Mouse (Mus musculus) central nervous system, embryonic 18 days (tissue): ENCODE results near the gene Cybb. TPM values are rescaled to one million over a fixed set of nuclear protein-coding genes. Genes with fewer than 3 reads are reported as not detected.

Experiments
- polyA plus RNA-seq: library from polyadenylated mRNA; depleted of rRNA; stranded (reverse); fragments of >200 nt; gene quantifications from 2 replicates; pipeline ENCODE4 v1.2.3, GENCODE M21; 2012; rRNA removed

The Cybb gene
- 0.23 and 0.31 TPM in 2 replicates for polyA plus RNA-seq

GRCm38 (mm10) chrX:9487671-9488070 is at the start of gene Cybb:
Cybb (minus strand) TSS chrX:9487771.

Other genes with a start within 250 kb of the Cybb start
- not detected in 2 replicates for gene Gm14862, start 230.9 kb downstream of the Cybb start, polyA plus RNA-seq
- gene Xk, start 215.0 kb downstream of the Cybb start, polyA plus RNA-seq = 5.2 and 5.5 TPM in 2 replicates
- gene H2al1m, start 204.0 kb downstream of the Cybb start, polyA plus RNA-seq = 0.43 and 0.44 TPM in 2 replicates
- gene H2al1k, start 137.1 kb downstream of the Cybb start, polyA plus RNA-seq = not detected in 2 replicates
- gene H2al1o, start 84.6 kb upstream of the Cybb start, polyA plus RNA-seq = not detected in 2 replicates
- 51.3 and 60.4 TPM in 2 replicates for gene Dynlt3, start 175.2 kb upstream of the Cybb start, polyA plus RNA-seq